Mouse (Mus musculus): ENCODE results near the gene Alg6. TPM values are rescaled to one million over a fixed set of nuclear protein-coding genes. Genes with fewer than 3 reads are reported as not detected.

Alg6 gene
- polyA plus RNA-seq, 1 experiment from 2014 or later = 9.7 TPM

- no peaks in the 10 kb centered on the region for H3K36me3 ChIP-seq (ENCODE audit: control insufficient read depth, insufficient read depth)
- ATAC-seq (ENCODE audit: low read depth) = no peak
- WGBS (ENCODE audit: insufficient replicate concordance) = 31% methylated on average over 4 of the region's 4 CpGs
- H3K4me1 ChIP-seq (ENCODE audit: control insufficient read depth, low read depth, low read length) = peaks cover 8% of the 10 kb centered on the region
- H3K9me3 ChIP-seq (replicated peaks; ENCODE audit: control insufficient read depth, low read length) = no peaks in the 10 kb centered on the region
- H3K4me2 ChIP-seq (ENCODE audit: low read depth, low read length) = no peak overlapping the region
- no peak overlapping the region for H3K9ac ChIP-seq (ENCODE audit: low read depth, low read length)
- H3K27me3 ChIP-seq (ENCODE audit: control insufficient read depth, insufficient read depth, low read depth, low read length) = no peaks in the 10 kb centered on the region
- H3K4me3 ChIP-seq (ENCODE audit: low read depth, low read length) = no peak overlapping the region
- H3K27ac ChIP-seq (ENCODE audit: low read length) = no peak overlapping the region
Observed at GRCm38 (mm10) chr4:99717905-99718304, 2.4 kb downstream of the Alg6 start.

- Histone ChIP-seq H3K4me2 (ENCODE audit: low read depth, low read length) (no peak overlapping the region), H3K4me1 (ENCODE audit: control insufficient read depth, low read depth, low read length) (no peaks in the 10 kb centered on the region), H3K9me3 (replicated peaks; ENCODE audit: control insufficient read depth, low read length) (no peaks in the 10 kb centered on the region), H3K4me3 (ENCODE audit: low read depth, low read length) (no peak overlapping the region), H3K36me3 (ENCODE audit: control insufficient read depth, insufficient read depth) (peaks cover 14% of the 10 kb centered on the region; the same call in 1 of the 2 replicates), H3K27ac (ENCODE audit: low read length) (no peak overlapping the region), H3K9ac (ENCODE audit: low read depth, low read length) (no peak overlapping the region), H3K27me3 (ENCODE audit: control insufficient read depth, insufficient read depth, low read depth, low read length) (no peaks in the 10 kb centered on the region)
- ATAC-seq (ENCODE audit: low read depth) = no peak
- 79% methylated on average over 4 of the region's 4 CpGs for WGBS (ENCODE audit: insufficient replicate concordance)
Observed at GRCm38 (mm10) chr4:99724331-99724730, 8.9 kb downstream of the Alg6 start.

DNA sequence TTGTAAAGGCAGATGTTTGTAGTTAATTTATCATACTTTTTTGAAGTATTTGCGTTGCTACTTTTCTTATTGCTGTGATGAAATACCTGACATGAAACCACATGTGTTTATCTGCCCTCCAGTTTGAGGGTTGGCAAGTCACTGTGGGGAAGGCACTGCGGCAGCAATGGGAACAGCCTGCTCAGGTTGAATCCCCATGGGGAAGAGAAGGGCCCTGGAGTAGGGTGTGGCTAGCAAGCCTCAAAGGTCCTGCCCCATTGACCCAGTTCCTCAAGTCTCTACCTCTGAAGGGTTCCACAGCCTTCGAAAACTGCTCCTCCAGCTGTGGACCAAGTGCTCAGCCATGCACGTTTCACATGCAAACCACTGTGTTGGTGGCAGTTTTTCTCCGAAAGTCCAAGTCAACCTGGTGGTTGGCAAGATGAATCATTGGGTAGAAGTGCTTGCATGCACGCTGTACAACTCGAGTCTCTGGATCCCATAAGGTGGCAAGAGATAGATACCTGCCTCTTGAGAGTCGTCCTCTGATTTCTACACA lies 10.5 kb downstream of the Alg6 start:
- Histone ChIP-seq H3K4me1 (ENCODE audit: control insufficient read depth, low read depth, low read length) (no peaks in the 10 kb centered on the region), H3K36me3 (ENCODE audit: control insufficient read depth, insufficient read depth) (peaks cover 22% of the 10 kb centered on the region), H3K4me3 (ENCODE audit: low read depth, low read length) (no peak overlapping the region), H3K27ac (ENCODE audit: low read length) (no peak overlapping the region), H3K27me3 (ENCODE audit: control insufficient read depth, insufficient read depth, low read depth, low read length) (no peaks in the 10 kb centered on the region), H3K9me3 (replicated peaks; ENCODE audit: control insufficient read depth, low read length) (no peaks in the 10 kb centered on the region), H3K9ac (ENCODE audit: low read depth, low read length) (no peak overlapping the region), H3K4me2 (ENCODE audit: low read depth, low read length) (no peak overlapping the region)
- WGBS (ENCODE audit: insufficient replicate concordance) = 65% methylated on average over 8 of the region's 8 CpGs
- no peak for ATAC-seq (ENCODE audit: low read depth)

DNA sequence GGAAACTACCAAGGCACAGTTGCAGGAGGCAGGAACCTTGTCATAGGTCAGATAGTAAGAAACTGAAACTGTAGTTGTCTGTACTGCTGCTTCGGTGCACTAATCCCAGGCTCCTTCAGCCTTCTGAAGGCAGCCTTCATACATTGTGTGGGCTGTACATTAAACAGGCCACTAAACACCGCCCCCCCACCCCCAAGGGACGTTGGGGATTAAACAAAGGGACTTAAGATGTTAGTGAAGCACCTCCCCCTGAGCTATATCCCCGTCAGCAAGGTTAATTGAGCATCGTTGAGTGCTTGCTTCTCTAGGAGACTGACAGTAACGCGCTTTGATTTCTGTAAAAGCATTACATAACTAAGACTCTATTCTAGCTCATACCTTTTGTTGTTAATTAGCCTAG lies 24.4 kb downstream of the Alg6 start:
- Histone ChIP-seq H3K36me3 (ENCODE audit: control insufficient read depth, insufficient read depth) (no peaks in the 10 kb centered on the region), H3K4me3 (ENCODE audit: low read depth, low read length) (no peak overlapping the region), H3K27me3 (ENCODE audit: control insufficient read depth, insufficient read depth, low read depth, low read length) (no peaks in the 10 kb centered on the region), H3K4me1 (ENCODE audit: control insufficient read depth, low read depth, low read length) (no peaks in the 10 kb centered on the region), H3K9me3 (replicated peaks; ENCODE audit: control insufficient read depth, low read length) (no peaks in the 10 kb centered on the region), H3K9ac (ENCODE audit: low read depth, low read length) (no peak overlapping the region), H3K4me2 (ENCODE audit: low read depth, low read length) (no peak overlapping the region), H3K27ac (ENCODE audit: low read length) (no peak overlapping the region)
- WGBS (ENCODE audit: insufficient replicate concordance) = 78% methylated on average over 7 of the region's 7 CpGs
- ATAC-seq (ENCODE audit: low read depth) = no peak

DNA sequence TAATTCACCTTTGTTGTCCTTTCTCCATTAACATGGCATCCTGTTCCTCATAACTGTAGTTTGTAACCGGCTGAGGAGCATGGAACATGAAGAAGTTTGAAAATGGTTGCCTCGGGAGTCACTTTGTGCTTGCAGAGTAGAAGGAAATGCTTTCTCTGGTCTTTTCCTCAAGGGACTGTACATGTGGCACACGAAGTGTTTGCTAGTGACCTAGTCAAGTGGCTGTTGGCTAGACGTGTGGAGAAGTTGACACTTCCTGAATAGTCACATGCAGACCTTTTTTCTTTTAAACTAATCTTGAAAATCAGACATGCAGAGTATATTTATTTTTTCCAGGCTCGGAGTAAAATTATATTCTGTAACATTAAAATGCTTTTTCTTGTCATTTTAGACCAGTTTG lies 37.0 kb downstream of the Alg6 start:
- no peak overlapping the region for H3K4me3 ChIP-seq (ENCODE audit: low read depth, low read length)
- H3K9ac ChIP-seq (ENCODE audit: low read depth, low read length) = no peak overlapping the region
- H3K27ac ChIP-seq (ENCODE audit: low read length) = no peak overlapping the region
- no peak; the same call in 1 of the 2 replicates for ATAC-seq (ENCODE audit: low read depth)
- H3K36me3 ChIP-seq (ENCODE audit: control insufficient read depth, insufficient read depth) = peaks cover 4% of the 10 kb centered on the region
- H3K27me3 ChIP-seq (ENCODE audit: control insufficient read depth, insufficient read depth, low read depth, low read length) = no peaks in the 10 kb centered on the region
- no peaks in the 10 kb centered on the region for H3K9me3 ChIP-seq (replicated peaks; ENCODE audit: control insufficient read depth, low read length)
- WGBS (ENCODE audit: insufficient replicate concordance) = 68% methylated on average over 5 of the region's 5 CpGs
- H3K4me1 ChIP-seq (ENCODE audit: control insufficient read depth, low read depth, low read length) = no peaks in the 10 kb centered on the region
- H3K4me2 ChIP-seq (ENCODE audit: low read depth, low read length) = no peak overlapping the region

DNA sequence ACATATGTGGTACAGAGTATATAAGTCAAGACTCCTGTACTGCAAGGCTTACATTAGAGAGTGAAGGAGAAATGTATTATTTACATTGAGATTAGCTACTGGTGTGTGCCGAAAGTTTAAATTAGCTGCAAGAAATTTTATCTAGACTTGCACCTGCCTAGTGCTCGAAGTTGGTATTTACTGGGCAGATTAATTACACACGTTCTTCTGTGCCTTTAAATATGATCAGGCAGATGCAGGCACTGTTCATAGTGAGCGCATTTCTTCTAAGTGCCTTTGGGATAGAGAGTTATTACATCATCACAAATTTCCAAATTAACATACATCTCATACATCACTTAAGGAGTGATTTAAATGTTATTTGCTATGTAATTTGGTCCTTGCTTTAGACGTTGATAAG lies 50.8 kb downstream of the Alg6 start:
- H3K27ac ChIP-seq (ENCODE audit: low read length) = no peak overlapping the region
- ATAC-seq (ENCODE audit: low read depth) = no peak

DNA sequence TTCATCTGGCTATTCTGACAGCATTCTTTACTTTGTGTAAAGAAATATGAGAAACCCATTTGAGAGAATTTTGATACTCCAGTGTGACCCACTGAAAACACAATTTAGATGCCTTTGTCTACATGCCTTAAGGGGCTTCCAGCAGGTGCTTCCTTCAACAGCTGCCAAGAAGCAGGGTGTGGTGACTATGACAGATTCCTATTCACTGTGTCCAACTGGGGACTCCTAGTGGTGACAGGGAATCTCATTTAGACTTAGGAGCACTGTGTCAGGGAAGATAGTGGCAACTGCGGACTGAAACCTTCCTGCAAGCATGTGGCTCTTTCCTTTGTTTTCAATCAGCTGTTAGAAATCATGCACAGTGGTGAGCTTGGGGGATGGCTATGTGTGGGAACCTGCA lies 51.3 kb downstream of the Alg6 start:
- no peak overlapping the region for H3K4me3 ChIP-seq (ENCODE audit: low read depth, low read length)
- no peak for ATAC-seq (ENCODE audit: low read depth)
- H3K9me3 ChIP-seq (replicated peaks; ENCODE audit: control insufficient read depth, low read length) = no peaks in the 10 kb centered on the region
- H3K27me3 ChIP-seq (ENCODE audit: control insufficient read depth, insufficient read depth, low read depth, low read length) = no peaks in the 10 kb centered on the region
- no peak overlapping the region for H3K4me2 ChIP-seq (ENCODE audit: low read depth, low read length)
- no peaks in the 10 kb centered on the region for H3K4me1 ChIP-seq (ENCODE audit: control insufficient read depth, low read depth, low read length)
- no peak overlapping the region for H3K9ac ChIP-seq (ENCODE audit: low read depth, low read length)
- WGBS (ENCODE audit: insufficient replicate concordance) = 70% methylated on average over 1 of the region's 1 CpGs
- H3K36me3 ChIP-seq (ENCODE audit: control insufficient read depth, insufficient read depth) = no peaks in the 10 kb centered on the region
- no peak overlapping the region for H3K27ac ChIP-seq (ENCODE audit: low read length)

More for the DNA sequence above, 50.8 kb downstream of the Alg6 start:
- WGBS (ENCODE audit: insufficient replicate concordance) = 49% methylated on average over 5 of the region's 5 CpGs
- H3K9me3 ChIP-seq (replicated peaks; ENCODE audit: control insufficient read depth, low read length) = no peaks in the 10 kb centered on the region
- H3K27me3 ChIP-seq (ENCODE audit: control insufficient read depth, insufficient read depth, low read depth, low read length) = no peaks in the 10 kb centered on the region
- H3K4me1 ChIP-seq (ENCODE audit: control insufficient read depth, low read depth, low read length) = no peaks in the 10 kb centered on the region
- H3K36me3 ChIP-seq (ENCODE audit: control insufficient read depth, insufficient read depth) = no peaks in the 10 kb centered on the region
- H3K4me2 ChIP-seq (ENCODE audit: low read depth, low read length) = no peak overlapping the region
- H3K9ac ChIP-seq (ENCODE audit: low read depth, low read length) = no peak overlapping the region
- H3K4me3 ChIP-seq (ENCODE audit: low read depth, low read length) = no peak overlapping the region

- 79% methylated on average over 5 of the region's 5 CpGs for WGBS (ENCODE audit: insufficient replicate concordance)
- no peaks in the 10 kb centered on the region for H3K27me3 ChIP-seq (ENCODE audit: control insufficient read depth, insufficient read depth, low read depth, low read length)
Observed at GRCm38 (mm10) chr4:99770555-99770954, 55.1 kb downstream of the Alg6 start.

GRCm38 (mm10) chr4:99773041-99773440 lies 57.6 kb downstream of the Alg6 start:
- ATAC-seq (ENCODE audit: low read depth) = no peak
- H3K9ac ChIP-seq (ENCODE audit: low read depth, low read length) = no peak overlapping the region
- no peaks in the 10 kb centered on the region for H3K36me3 ChIP-seq (ENCODE audit: control insufficient read depth, insufficient read depth)
- WGBS (ENCODE audit: insufficient replicate concordance) = 41% methylated on average over 1 of the region's 1 CpGs
- no peaks in the 10 kb centered on the region for H3K27me3 ChIP-seq (ENCODE audit: control insufficient read depth, insufficient read depth, low read depth, low read length)
- no peaks in the 10 kb centered on the region for H3K4me1 ChIP-seq (ENCODE audit: control insufficient read depth, low read depth, low read length)
- no peak overlapping the region for H3K4me3 ChIP-seq (ENCODE audit: low read depth, low read length)
- H3K27ac ChIP-seq (ENCODE audit: low read length) = no peak overlapping the region
- H3K9me3 ChIP-seq (replicated peaks; ENCODE audit: control insufficient read depth, low read length) = no peaks in the 10 kb centered on the region
- no peak overlapping the region for H3K4me2 ChIP-seq (ENCODE audit: low read depth, low read length)

More at GRCm38 (mm10) chr4:99770555-99770954, 55.1 kb downstream of the Alg6 start:
- no peaks in the 10 kb centered on the region for H3K36me3 ChIP-seq (ENCODE audit: control insufficient read depth, insufficient read depth)
- H3K4me2 ChIP-seq (ENCODE audit: low read depth, low read length) = no peak overlapping the region
- no peak for ATAC-seq (ENCODE audit: low read depth)
- no peaks in the 10 kb centered on the region for H3K9me3 ChIP-seq (replicated peaks; ENCODE audit: control insufficient read depth, low read length)
- no peak overlapping the region for H3K9ac ChIP-seq (ENCODE audit: low read depth, low read length)
- no peak overlapping the region for H3K4me3 ChIP-seq (ENCODE audit: low read depth, low read length)
- H3K27ac ChIP-seq (ENCODE audit: low read length) = no peak overlapping the region
- H3K4me1 ChIP-seq (ENCODE audit: control insufficient read depth, low read depth, low read length) = no peaks in the 10 kb centered on the region

Data from liver, embryonic 16.5 days (tissue).